Mouse (Mus musculus) telencephalon, adult 2 months (tissue): ENCODE results near the gene Sp1.

Source experiments
- DNase-seq: peaks from one replicate; pipeline ENCODE4 v3.0.0-alpha.2; 2011; ENCODE audit warnings: low read depth, low spot score

The Sp1 gene

GRCm38 (mm10) chr15:102405489-102406195, at the start of gene Sp1:
Sp1 (plus strand) TSS chr15:102406143.
- DNase-seq: peak; percentile 100

- no peak for DNase-seq
These were observed 49.2 kb upstream of the Sp1 start for GRCm38 (mm10) chr15:102356501-102357325.

- no peak for DNase-seq
These were observed 47.8 kb upstream of the Sp1 start for GRCm38 (mm10) chr15:102358126-102358525.

GRCm38 (mm10) chr15:102358834-102359233, 47.1 kb upstream of the Sp1 start:
- no peak for DNase-seq

- no peak for DNase-seq
These were observed 43.3 kb upstream of the Sp1 start for GRCm38 (mm10) chr15:102362648-102363047.

- DNase-seq: no peak
These were observed 41.3 kb upstream of the Sp1 start for GRCm38 (mm10) chr15:102364678-102365077.

- DNase-seq: no peak
These were observed 39.7 kb upstream of the Sp1 start for GRCm38 (mm10) chr15:102366238-102366637.

- no peak for DNase-seq
These were observed 39.1 kb upstream of the Sp1 start, which contains the start of gene Sp7 for GRCm38 (mm10) chr15:102366733-102367344. Sp7 (minus strand) TSS chr15:102367182.

- no peak for DNase-seq
These were observed 36.0 kb upstream of the Sp1 start for GRCm38 (mm10) chr15:102369972-102370371.

- no peak for DNase-seq
These were observed 35.2 kb upstream of the Sp1 start for GRCm38 (mm10) chr15:102370727-102371126.

- no peak for DNase-seq
These were observed 29.3 kb upstream of the Sp1 start for GRCm38 (mm10) chr15:102376453-102377162.

- no peak for DNase-seq
These were observed 28.8 kb upstream of the Sp1 start for GRCm38 (mm10) chr15:102377163-102377543.

GRCm38 (mm10) chr15:102377810-102378262, 28.1 kb upstream of the Sp1 start:
- no peak for DNase-seq

GRCm38 (mm10) chr15:102381575-102381974, 24.4 kb upstream of the Sp1 start:
- DNase-seq: no peak

- DNase-seq: no peak
These were observed 22.3 kb upstream of the Sp1 start for GRCm38 (mm10) chr15:102383671-102384070.

GRCm38 (mm10) chr15:102386640-102387039, 19.3 kb upstream of the Sp1 start:
- DNase-seq: no peak

GRCm38 (mm10) chr15:102388942-102389341, 17.0 kb upstream of the Sp1 start:
- no peak for DNase-seq

GRCm38 (mm10) chr15:102392520-102392919, 13.4 kb upstream of the Sp1 start:
- no peak for DNase-seq

- no peak for DNase-seq
These were observed 12.3 kb upstream of the Sp1 start for GRCm38 (mm10) chr15:102393584-102394014.

- DNase-seq: no peak
These were observed 10.9 kb upstream of the Sp1 start for GRCm38 (mm10) chr15:102395061-102395460.

GRCm38 (mm10) chr15:102398629-102399028, 7.3 kb upstream of the Sp1 start:
- DNase-seq: no peak
